Mouse (Mus musculus): ENCODE measurements at regions not wholly inside any gene's neighbourhood (a gene's known extent, or its start where the extent isn't known, plus 50 kb on each side); places are given as distances from the start of the nearest gene placed in this dataset.

DNA sequence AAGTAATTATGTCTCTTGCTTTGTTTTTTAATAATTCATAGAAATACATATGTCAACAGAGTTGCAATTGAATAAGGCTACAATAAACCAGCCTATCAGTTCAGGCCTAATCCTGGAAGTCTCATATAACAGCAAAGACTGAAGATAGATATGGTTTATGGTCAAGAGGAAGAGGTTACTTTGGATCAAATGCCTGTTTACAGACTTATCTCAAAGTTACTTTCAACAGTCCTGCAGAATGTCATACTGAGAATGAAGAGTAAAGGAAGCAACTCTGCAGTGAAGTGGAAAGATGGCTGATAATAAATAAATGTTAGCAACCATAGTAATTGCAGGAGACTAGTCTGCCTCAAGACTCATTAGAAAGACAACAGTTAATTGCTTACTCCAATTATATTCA, 684.8 kb upstream of the Vstm2a start:
- TF ChIP-seq CTCF (IDR thresholded peaks at IDR 0.05): no peak
- H3K27ac ChIP-seq: no peak overlapping the region
- no peak overlapping the region for H3K4me3 ChIP-seq
- no peak for DNase-seq
- intact Hi-C loops (cut with DNase I): no loop called here

DNA sequence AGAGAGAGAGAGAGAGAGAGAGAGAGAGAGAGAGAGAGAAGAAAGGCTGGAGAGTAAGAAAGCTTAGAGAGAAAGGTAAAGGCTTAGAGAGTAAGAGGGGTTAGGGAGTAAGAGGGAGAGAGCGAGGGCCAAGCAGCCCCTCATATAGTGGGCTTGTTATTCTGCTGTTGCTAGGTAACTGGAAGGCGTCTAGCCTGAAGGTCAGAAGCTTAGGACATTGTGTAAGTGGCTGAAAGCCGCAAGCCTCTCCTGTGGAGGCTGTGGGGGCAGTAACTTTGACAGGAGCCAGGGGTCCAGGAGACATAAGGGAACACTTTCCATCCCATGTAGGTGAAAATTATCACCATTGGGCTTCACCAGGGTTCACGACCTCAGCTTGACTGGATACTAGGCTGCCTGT, 637.6 kb upstream of the Vstm2a start:
- intact Hi-C loops (cut with DNase I): no loop called here
- no peak for DNase-seq
- TF ChIP-seq CTCF (IDR thresholded peaks at IDR 0.05): no peak
- H3K4me3 ChIP-seq: no peak overlapping the region
- no peak overlapping the region for H3K27ac ChIP-seq

DNA sequence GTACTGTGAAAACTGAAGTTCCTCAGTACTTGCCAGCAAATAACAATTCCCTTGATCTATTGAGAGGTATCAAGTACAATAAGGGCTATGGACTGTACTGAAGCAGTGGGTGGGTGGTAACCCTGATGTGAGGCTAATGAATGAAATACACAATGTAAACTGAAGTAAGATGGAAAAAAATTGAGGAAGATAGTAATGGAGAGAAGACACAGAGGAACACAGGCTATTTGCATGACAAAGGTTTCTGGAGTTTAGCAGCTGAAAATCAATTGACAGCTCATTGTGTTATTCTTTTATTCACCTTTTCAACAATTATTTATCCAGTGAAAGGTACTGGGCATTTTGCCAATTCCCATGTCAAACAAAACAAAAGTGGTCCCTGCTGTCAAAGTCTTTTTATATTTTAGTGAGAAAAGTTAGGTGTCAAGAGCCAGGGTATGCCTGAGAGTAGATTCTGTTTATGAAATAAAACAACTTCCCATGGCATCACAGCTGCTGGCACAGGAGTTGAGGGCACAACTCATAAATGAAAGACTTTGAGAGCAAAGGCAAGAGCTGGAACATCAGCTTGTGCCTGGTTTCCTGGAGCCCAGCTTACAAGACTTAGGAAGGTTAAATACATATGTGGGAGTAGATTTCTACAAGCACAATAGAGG, 608.4 kb upstream of the Vstm2a start:
- intact Hi-C loops (cut with DNase I): no loop called here
- H3K27ac ChIP-seq: no peak overlapping the region
- no peak for DNase-seq
- H3K4me3 ChIP-seq: no peak overlapping the region
- TF ChIP-seq CTCF (IDR thresholded peaks at IDR 0.05): no peak

DNA sequence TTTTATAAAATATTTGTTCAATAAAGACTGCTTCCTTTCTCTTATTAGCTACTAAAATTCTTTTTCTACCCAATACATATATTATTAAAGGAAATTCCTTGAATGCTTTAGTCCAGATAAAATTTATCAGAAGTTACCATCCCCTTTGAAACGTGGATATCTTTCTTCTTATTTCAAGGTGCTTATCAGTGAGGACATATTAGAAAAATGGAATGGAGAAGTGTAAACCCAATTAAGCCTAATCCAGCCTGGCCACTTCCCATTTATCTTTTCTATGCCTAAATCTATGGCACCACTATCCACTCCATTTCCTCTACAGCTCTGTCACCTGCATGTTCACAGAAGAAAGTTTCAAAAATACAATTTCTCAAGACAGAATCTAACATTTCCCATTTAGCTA, 568.5 kb upstream of the Vstm2a start:
- no peak for TF ChIP-seq CTCF (IDR thresholded peaks at IDR 0.05)
- intact Hi-C loops (cut with DNase I): no loop called here
- Histone ChIP-seq H3K4me3 (no peak overlapping the region), H3K27ac (no peak overlapping the region)
- no peak for DNase-seq

DNA sequence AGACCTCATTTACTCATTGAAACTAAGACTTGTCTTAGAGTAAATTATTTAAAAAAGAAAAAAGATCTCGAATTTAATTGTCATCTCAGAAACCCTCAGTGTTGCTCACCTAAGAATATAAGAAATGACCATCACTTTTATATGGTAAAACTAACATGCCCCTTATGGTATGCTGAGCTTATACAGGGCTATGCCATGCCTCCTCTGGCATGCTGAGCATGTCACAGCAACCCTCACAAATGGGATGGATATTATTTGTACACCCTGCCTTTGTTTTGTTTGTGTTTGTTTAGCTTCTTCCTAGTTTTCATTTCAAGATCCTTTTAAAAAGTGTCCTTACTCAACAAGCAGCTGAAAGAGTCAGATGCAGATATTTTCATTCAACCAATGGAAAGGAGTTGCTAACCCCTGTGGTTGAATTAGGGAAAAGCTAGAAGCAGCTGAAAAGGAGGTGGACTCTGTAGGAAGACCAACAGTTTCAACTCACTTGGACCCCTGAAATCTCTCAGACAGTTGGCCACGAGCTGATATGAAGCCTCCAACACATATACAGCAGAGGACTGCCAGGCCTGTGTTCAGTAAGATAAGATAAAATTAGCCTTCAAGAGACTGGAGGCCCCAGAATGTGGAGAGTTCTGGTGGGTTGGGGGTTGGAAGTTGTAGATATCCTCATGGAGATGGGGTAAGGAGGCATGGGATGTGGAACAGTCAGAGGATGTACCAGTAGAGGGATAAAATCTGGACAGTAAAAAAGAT, 559.3 kb upstream of the Vstm2a start:
- TF ChIP-seq CTCF (IDR thresholded peaks at IDR 0.05): no peak
- intact Hi-C loops (cut with DNase I): no loop called here
- no peak for DNase-seq
- no peak overlapping the region for H3K4me3 ChIP-seq
- H3K27ac ChIP-seq: no peak overlapping the region

DNA sequence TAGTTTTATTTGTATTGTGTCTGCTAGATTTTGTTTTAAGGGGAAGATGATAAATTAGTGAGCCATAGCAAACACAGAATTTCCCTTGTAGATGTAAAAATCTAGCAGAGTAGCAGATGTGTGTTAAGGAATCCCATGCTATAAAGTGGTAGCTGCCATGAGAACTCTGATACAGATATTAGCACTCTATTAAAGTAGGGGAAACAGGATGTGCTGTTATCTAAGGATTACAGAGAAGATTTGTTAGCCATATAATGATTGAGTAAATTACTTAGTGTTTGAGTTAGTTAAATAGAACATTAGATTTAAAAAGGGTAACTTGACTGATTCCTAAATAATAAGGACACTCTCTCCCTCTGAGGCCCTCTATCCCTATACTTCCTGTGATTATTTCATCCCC, 541.5 kb upstream of the Vstm2a start:
- intact Hi-C loops (cut with DNase I): no loop called here
- Histone ChIP-seq H3K27ac (no peak overlapping the region), H3K4me3 (no peak overlapping the region)
- no peak for TF ChIP-seq CTCF (IDR thresholded peaks at IDR 0.05)
- DNase-seq: no peak

DNA sequence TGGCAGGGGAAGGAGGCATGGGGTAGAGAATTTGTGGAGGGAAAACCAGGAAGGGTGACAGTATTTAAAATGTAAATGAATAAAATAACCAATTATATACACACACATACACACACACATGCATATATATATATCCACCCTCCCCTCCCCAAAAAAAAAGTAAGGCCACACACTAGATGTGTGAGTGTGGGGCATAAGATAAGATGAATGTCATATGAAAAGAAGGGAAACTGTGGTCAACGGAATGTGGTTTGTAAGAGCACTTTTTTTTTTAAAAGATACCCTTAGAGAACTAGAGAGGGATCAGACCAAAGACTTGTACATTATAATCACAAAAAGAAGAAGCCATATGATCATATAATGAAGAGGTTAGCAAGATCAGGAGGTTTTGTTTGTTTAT, 540.0 kb upstream of the Vstm2a start:
- TF ChIP-seq CTCF (IDR thresholded peaks at IDR 0.05): no peak
- Histone ChIP-seq H3K27ac (no peak overlapping the region), H3K4me3 (no peak overlapping the region)
- DNase-seq: no peak
- intact Hi-C loops (cut with DNase I): no loop called here

DNA sequence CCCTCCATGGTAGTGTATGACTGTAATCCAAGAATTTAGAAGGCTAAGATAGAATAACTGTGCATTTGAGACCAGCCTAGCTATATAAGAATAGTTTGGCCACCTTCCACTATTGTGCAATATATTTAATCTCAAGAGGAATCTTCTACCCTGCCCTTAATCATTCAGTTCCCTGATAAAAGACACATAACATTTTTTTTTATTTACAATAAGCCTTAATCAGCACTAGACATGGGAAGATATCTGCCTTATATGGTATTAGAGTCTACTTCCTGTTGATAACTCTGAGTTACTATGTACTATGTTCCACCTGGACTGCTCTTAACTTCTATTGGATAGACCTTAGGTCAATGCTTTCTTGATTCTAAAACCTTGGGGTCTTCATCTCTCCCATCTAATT, 519.9 kb upstream of the Vstm2a start:
- intact Hi-C loops (cut with DNase I): no loop called here
- no peak for TF ChIP-seq CTCF (IDR thresholded peaks at IDR 0.05)
- no peak for DNase-seq

DNA sequence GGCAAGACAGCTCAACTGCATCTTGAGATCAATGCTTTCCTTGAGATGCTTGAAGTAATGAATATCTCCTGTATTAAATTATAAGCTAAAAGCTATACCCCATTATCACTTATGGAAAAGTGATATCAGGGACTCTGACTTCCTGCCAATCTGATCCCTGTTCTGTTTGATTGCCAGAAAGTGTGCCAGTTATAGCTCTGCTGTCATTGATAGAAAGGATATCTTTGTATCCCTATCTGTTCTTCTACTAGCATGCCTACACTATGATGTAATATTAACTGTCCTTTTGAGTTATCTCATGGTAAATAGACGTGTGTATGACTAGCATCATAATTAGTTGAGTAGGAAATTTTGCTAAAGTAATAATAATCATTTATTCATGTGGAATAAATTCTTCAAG, 501.5 kb upstream of the Vstm2a start:
- DNase-seq: no peak
- H3K27ac ChIP-seq: no peak overlapping the region
- intact Hi-C loops (cut with DNase I): no loop called here
- no peak overlapping the region for H3K4me3 ChIP-seq
- no peak for TF ChIP-seq CTCF (IDR thresholded peaks at IDR 0.05)

More for the DNA sequence above, 519.9 kb upstream of the Vstm2a start:
- no peak overlapping the region for H3K4me3 ChIP-seq
- no peak overlapping the region for H3K27ac ChIP-seq

DNA sequence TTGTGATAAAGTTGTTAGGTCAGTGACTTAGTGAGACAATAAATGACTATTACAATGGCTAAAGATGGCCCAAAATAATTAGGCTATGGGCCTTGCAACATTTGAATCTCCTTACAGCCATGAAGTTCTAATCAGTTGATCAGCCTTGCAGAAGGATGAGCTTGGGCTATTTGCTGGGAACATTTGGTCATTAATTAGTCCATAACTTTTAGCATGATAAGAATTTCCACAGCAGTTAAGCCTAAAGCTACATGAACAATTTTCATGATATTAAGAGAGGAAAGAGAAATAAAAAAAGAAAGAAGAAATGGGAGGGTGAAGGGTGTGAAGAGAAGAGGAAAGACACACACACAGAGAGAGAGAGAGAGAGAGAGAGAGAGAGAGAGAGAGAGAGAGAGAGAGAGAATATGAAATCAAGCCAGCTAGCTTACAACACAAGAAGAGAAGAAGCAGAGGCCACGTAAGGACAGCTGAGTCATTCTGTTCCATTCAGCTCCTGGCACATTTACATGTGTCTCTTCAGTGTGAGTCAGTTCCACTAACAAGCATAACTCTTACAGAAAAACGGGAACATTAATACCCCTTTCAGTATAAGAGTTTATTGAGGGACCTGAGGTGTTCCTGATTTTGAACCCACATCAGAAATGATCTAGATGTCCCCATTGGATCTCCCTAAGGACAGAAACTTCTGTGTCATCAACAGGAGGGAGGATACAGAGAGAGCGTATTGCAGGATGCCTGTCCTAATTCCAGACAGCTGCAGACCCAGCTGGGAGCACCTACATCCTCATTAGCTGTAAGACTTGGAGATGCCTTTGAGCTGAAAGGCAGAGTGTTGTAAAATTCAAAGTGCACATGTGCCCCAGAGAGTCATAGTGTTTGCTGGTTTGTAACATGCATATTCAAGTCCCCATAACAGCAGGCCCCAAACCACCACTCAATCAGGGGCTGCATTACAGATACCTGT, 487.6 kb upstream of the Vstm2a start:
- H3K4me3 ChIP-seq: no peak overlapping the region
- peak overlapping the region; percentile 75 for H3K27ac ChIP-seq
- no peak for TF ChIP-seq CTCF (IDR thresholded peaks at IDR 0.05)
- intact Hi-C loops (cut with DNase I): no loop called here
- peak; percentile 25 for DNase-seq
